Mouse (Mus musculus) G1E-ER4 (cell line): Measurements from ENCODE around the gene St6galnac4. TPM values are rescaled to one million over a fixed set of nuclear protein-coding genes. Genes with fewer than 3 reads are reported as not detected.

Experiments used
- GATA1 ChIP-seq: IDR thresholded peaks from one replicate; pipeline ENCODE4 v1.8.0; 2012; ENCODE audit warnings: low read length, inconsistent platforms
- polyA plus RNA-seq: library from polyadenylated mRNA; stranded (reverse); fragments of >175 nt; gene quantifications from 2 replicates; pipeline ENCODE4 v1.2.3, GENCODE M21; 2012

St6galnac4 gene
- 25.5 and 29.4 TPM in 2 replicates for polyA plus RNA-seq

DNA sequence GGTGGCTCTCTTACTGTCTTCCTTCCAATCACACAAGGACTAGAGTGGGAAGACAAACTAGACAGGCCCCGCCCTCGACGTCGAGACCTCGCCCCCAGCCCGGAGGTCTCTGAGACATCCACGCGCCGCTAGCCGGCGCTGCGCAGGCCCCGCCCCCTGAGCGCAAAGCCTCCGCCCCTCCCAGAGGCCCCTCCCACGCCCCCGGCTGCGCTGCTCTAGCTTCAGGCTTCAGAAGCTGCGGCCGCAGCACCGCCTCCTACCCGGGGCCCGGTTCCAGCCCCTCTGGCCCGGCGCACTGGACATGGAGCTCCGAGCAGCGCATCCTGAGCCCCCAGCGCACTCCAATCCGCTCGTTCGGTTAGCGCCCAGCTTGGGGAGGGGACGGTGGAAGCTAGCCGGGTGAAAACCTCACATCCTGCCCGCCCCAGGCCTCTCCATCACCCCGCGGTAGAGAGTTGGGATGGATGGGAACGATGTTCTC lies at the start of gene St6galnac4:
Gene St6galnac4, plus strand, starts transcription at position 225 of the 481 bp plus-strand sequence.
- no peak for TF ChIP-seq GATA1

GRCm38 (mm10) chr2:32537360-32537905 lies 49.5 kb upstream of the St6galnac4 start:
- no peak for TF ChIP-seq GATA1

DNA sequence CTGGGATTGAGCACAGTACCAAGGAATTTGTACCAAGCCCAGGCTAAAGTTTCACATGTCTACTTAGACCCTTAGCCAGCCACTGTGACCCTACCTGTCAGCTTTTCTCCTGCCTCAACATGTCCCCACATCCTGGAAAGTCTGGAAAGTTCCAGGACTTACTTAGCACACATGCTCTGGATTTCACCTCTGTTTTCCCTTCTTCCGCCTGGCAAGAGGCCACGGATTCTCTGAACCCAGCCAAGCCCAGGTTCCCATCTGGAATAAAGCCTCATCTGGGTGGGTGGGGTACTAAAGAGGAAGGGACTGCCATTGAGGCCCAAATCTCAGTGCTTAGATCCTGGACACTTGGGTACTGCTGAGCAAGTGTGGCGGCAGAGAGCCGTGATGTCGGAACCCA lies 49.0 kb upstream of the St6galnac4 start:
- TF ChIP-seq GATA1 = no peak

DNA sequence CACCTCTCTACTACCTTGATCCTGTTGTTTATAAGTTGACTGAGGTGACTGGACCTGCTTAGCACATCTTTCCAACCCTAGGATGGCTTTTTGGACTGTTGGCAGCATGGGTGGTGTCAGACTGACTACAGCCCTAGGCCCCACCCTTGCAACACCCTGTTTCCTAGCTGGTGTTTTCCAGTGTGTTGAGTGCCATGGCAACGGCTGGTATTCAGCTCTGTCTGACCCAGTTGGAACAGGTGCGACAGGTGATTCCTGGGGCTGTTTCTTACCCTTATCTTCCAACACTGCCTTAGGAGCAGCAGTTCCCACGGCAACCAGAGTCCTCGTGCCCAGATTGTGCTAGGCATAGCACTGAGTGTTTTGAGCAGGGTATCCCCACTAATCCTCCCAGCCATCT lies 48.4 kb upstream of the St6galnac4 start:
- no peak for TF ChIP-seq GATA1

DNA sequence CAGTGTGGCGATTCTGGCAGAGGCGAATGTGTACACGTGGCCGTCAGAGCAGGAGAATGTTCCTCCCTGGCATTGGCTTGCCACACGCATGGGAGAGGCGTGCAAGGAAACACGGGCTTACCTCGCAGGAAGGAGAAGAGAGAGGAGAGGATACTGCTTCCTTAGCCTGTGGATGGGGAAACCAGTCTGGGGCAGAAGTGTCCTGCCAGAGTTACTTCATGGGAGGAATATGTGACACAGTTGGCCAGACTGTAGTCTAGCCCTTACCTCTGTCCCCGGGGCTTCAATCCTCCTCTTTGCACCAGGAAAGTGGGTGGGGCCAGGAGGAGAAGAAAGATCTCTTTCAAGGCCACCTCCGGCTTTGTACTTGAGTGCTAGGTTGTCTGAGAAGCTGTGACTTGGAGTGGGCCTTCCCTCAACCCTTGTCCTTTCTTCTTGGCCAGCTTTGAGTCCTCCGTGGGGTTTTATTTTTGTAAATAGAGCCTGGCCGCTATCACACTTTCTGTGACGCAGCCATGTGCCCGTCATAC lies 47.4 kb upstream of the St6galnac4 start:
- TF ChIP-seq GATA1 = no peak

DNA sequence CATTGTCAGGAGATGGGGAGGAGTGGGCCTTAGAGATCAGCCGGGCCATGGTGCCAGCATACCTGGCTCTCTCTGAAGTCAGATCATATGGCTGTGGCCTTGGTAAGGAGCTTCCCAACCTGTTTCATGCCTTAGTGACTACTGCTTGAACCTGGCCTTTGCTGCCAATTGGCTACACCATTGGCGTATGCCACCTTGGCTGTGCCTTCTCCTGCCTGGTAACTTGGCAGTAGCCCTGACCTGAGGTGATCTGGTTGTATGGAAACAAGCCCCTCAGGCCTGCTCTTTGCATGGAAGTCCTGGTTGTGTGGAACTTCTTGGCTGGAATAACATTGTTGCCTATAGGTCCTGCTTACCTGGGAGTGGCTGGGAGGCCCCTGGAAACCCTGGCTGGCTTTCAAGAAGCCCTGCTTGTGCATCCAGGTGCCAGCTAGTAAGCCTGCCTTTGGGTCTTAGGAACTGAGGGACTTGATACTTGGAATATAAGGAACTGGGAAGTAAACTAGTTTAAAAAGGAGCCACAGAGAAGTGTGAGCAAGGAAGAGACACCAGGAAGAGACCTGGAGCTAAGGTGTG lies 45.5 kb upstream of the St6galnac4 start:
- TF ChIP-seq GATA1 = no peak

- TF ChIP-seq GATA1 = no peak
These were observed 44.8 kb upstream of the St6galnac4 start for GRCm38 (mm10) chr2:32541986-32542573.

GRCm38 (mm10) chr2:32543031-32543449 lies 43.9 kb upstream of the St6galnac4 start:
- TF ChIP-seq GATA1 = no peak

DNA sequence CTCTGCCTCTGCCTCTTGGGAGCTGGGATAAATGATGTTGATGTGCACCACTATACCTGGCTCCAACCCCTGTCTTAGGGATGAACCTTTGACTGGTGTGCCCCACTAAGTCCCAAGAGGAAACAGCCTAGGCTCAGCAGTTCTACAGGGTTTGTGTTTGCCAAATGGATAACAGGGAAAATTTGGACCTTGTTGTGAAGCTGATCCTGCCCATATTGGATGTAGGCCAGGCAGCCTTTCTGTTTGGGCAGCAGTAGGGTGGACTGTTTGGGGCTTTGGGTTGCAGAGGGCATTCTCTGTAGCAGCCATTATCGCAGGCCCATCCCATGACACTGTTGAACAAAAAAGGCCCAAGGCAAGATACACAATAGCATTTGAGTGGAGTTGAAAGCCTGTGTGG lies 39.9 kb upstream of the St6galnac4 start:
- TF ChIP-seq GATA1 = no peak

GRCm38 (mm10) chr2:32547380-32547779 lies 39.5 kb upstream of the St6galnac4 start:
- TF ChIP-seq GATA1 = no peak

DNA sequence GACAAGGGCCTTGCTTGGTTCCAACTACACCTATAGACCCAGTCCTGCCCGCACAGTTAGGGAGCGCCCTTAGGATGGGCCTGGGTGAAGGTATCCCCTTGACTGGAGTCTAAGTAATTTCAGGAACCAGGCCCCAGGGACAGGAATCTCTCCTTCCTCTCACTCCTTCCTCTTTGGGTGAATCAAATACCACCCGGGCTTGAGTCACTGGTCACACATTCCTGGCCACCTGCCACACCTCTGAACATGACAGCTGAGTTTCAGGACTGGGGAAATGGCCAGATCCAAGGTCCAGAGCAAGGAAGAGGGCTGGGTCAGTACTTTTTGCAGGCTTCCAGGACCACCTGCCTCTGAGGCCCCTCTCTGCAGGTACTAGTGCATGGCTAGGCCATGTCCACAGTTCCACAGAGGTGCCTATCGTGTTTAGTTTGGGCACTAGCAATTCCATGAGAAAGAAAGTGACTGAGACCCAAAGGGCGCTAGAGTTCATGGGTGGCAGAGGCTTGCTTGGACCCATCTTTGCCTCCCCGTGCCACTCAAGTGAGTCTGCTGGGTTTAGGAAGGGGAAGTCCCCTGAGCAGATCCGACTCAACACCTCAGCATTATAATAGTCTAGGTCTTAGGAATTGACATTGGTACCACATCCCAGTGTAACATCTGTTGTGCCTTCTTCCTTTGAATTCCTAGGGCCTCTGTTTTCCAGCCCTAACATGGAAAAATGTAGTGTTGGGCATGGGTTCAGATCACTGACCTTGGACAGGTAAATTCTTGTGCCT lies 38.7 kb upstream of the St6galnac4 start:
- TF ChIP-seq GATA1 = no peak

GRCm38 (mm10) chr2:32549171-32549570 lies 37.7 kb upstream of the St6galnac4 start:
- no peak for TF ChIP-seq GATA1

- no peak for TF ChIP-seq GATA1
These were observed 37.1 kb upstream of the St6galnac4 start for GRCm38 (mm10) chr2:32549764-32550163.

DNA sequence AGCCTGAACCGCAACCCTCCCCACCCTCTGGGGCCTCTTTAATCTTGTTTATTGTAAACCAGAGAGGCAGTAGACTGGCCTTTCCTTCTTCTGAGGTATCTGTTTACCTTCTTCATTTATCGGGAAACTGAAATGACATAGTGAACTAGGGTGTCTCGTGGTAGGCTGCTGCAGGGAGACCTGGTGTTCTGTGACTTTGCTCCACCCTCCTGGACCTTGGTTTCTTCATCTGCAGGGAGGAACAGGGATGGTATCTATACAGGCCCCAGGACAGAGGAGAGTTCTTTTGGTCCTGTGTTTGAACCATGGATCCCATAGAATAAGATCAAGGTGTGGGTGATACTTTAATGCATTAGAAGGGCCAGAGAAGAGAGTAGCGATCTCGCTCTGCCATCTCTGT lies 35.7 kb upstream of the St6galnac4 start:
- no peak for TF ChIP-seq GATA1

- no peak for TF ChIP-seq GATA1
These were observed 33.2 kb upstream of the St6galnac4 start for GRCm38 (mm10) chr2:32553592-32554148.

- no peak for TF ChIP-seq GATA1
These were observed 31.4 kb upstream of the St6galnac4 start for GRCm38 (mm10) chr2:32555484-32555883.

GRCm38 (mm10) chr2:32556019-32556418 lies 30.9 kb upstream of the St6galnac4 start:
- no peak for TF ChIP-seq GATA1
